Mouse (Mus musculus) E14TG2a.4 (cell line): ENCODE measurements around the gene Rnase2a.
"Not testable (repeated sequence)": the region's sequence is repeated elsewhere in the genome, so short reads cannot be mapped to it uniquely, and the experiment has no call there.

Experiments used
- H3K27me3 ChIP-seq: 2 replicates; pipeline ENCODE4 v1.6.1; 2014; ENCODE audit warnings: low read length, control low read depth; ENCODE audit not compliant: insufficient read depth
- H3K36me3 ChIP-seq: 2 replicates; pipeline ENCODE4 v1.6.1; 2014; ENCODE audit warnings: low read length, control low read depth; ENCODE audit not compliant: insufficient read depth
- H3K4me1 ChIP-seq: replicated peaks from 2 replicates; pipeline ENCODE4 v1.6.1; 2014; ENCODE audit warnings: low read depth, low read length, control low read depth
- H3K4me3 ChIP-seq: replicated peaks from 2 replicates; pipeline ENCODE4 v1.5.1; 2014; ENCODE audit warnings: mild to moderate bottlenecking, low read length
- H3K9me3 ChIP-seq: 2 replicates; pipeline ENCODE4 v1.6.1; 2014; ENCODE audit warnings: low read length, control low read depth
- CTCF ChIP-seq: conservative IDR thresholded peaks from 2 replicates; pipeline ENCODE4 v1.5.1; 2014; ENCODE audit warnings: low read length
- NANOG ChIP-seq: IDR thresholded peaks from 2 replicates; pipeline ENCODE4 v1.6.1; 2014; ENCODE audit warnings: borderline replicate concordance, low read length, mixed read lengths
- POU5F1 ChIP-seq: IDR thresholded peaks from 2 replicates; pipeline ENCODE4 v1.6.1; 2014; ENCODE audit warnings: low read length, borderline replicate concordance

The Rnase2a gene

DNA sequence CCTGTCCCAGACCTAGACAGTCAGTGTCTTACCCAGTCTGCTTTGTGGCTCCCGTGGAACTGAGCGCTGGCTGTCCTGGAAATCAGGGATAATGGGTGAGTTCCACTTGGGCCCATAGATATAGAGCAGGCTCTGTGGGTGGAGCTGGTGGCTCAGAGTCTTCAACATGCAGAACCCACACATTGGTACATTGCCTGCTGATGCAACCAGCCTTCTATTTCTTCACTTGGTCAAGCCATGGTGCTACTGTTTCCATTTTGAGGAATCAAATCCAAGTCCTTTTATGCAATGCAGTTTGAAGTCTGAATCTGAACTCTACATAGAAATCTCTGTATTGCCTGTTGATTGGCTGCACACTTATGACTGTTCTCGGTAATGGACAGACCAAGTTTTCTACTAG, at the start of gene Rnase2a:
Gene Rnase2a (minus strand): TSS at position 72 of the 400 bp plus-strand sequence.
- TF ChIP-seq CTCF (no peak), NANOG (no peak), POU5F1 (no peak)
- Histone ChIP-seq H3K36me3 (no peaks in the 10 kb centered on the region), H3K4me1 (no peaks in the 10 kb centered on the region), H3K9me3 (no peaks in the 10 kb centered on the region), H3K4me3 (no peak within 1 kb of the TSS), H3K27me3 (peaks cover 7% of the 10 kb centered on the region)

DNA sequence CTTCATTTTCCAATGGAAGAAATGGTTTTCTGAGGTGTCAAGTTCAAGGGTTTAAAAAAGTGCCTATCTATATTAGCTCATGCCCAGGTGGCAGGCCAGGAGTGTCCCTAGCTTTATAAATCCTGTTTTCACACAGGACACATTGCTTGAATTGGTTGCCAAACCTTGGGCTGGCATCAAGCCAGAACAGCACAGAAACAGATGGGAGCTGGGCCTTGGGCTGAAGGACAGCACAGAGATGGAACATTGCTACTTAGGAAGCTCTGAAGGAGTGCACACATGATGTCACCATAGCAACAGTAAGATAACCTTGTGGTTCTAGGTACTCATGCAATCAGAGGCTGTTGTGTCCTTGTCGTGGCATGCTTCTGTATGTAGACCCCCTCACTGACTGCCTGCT, 35.6 kb upstream of the Rnase2a start:
- Histone ChIP-seq H3K9me3 (no peaks in the 10 kb centered on the region), H3K4me1 (no peaks in the 10 kb centered on the region), H3K4me3 (no peak overlapping the region), H3K36me3 (no peaks in the 10 kb centered on the region), H3K27me3 (no peaks in the 10 kb centered on the region)
- TF ChIP-seq CTCF (no peak), POU5F1 (no peak), NANOG (no peak)

DNA sequence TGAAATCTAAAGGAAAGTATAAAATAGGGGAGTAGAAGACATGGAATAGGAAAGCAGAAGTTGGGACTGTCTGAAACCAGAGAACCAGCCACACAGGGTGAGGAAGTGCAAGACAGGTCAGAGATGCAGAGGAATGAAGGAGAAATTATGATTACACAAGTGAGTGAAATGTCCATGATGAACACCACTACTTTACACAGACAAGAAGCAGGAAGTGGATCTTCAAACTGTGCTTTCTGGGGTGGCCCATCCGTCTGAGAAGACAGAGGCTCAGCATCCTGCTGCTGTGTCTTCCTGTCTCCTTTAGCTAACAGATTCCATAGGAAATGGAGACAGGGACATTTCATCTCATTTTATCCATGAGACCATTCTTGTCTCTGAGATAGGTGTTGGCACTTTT, 22.6 kb upstream of the Rnase2a start:
- not testable (repeated sequence) for H3K36me3 ChIP-seq, H3K4me3 ChIP-seq, H3K9me3 ChIP-seq, H3K27me3 ChIP-seq, H3K4me1 ChIP-seq

DNA sequence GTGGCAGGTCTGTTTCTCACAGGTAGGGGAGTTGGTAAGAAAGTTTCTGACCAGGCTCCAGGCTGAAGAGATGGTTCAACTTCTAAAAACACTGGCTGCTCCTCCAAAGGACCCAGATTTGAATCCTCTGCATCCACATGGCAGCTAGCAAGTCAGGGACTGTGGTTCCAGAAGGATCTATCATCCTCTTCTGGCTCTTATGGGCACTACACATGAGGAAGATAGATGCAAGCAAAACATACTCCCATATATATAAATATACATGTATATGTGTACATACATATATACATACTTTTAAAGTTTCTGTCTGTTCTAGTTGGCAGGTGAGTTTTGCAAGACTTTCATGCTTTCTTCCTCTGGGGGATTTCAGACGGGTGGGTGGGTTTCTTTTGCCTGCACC, 12.8 kb upstream of the Rnase2a start:
- Histone ChIP-seq H3K9me3 (peaks cover 14% of the 10 kb centered on the region; the same call in 1 of the 2 replicates), H3K27me3 (no peaks in the 10 kb centered on the region), H3K4me1 (no peaks in the 10 kb centered on the region), H3K36me3 (no peaks in the 10 kb centered on the region), H3K4me3 (no peak overlapping the region)
- TF ChIP-seq POU5F1 (no peak), NANOG (no peak), CTCF (no peak)

DNA sequence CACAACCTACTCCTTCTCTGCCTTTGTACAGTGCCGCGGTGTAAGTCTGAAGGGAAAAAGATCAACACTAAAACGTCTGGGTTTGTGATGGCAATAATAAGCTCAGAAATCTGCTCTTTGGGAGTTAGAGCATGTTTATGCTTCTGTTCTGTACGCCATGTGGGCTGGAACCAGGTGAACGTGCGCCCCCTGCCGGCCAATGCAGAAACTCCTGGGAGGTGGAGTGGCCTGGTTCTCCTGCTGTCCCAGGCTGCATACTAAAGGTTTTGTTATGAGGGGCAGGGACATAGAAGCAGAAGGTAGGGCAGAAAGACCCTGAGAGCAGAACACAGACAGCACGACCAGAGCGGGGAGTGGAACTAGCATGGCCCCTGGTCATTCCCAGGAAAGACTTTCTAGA, 10.2 kb upstream of the Rnase2a start:
- H3K27me3 ChIP-seq = no peaks in the 10 kb centered on the region
- peaks cover 4% of the 10 kb centered on the region; the same call in 1 of the 2 replicates for H3K9me3 ChIP-seq
- H3K4me3 ChIP-seq = no peak overlapping the region
- H3K4me1 ChIP-seq = no peaks in the 10 kb centered on the region
- no peaks in the 10 kb centered on the region for H3K36me3 ChIP-seq
- no peak for TF ChIP-seq POU5F1
- TF ChIP-seq NANOG = no peak
- TF ChIP-seq CTCF = peak; percentile 76

DNA sequence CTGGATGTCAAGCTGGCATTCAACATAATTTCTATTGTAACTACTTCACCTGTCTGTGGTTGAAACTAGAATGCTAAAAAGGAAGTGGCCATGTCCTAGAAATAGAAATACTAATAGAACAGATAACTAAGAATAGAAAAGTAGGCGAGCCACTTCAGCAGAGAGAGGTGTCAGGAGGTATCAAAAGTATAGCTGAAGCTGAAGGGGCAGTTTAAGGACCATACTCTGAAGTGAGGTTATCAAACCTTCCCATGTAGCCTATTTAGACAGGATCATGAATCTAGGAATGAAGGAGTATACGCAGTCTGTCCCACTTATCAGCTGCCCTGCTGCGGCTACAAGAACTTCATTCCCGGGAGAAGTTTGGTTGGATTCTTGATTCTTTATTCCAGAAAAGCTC, 9.8 kb upstream of the Rnase2a start:
- Histone ChIP-seq H3K36me3 (no peaks in the 10 kb centered on the region), H3K4me3 (no peak overlapping the region), H3K27me3 (no peaks in the 10 kb centered on the region), H3K9me3 (no peaks in the 10 kb centered on the region), H3K4me1 (no peaks in the 10 kb centered on the region)
- no peak for TF ChIP-seq CTCF
- TF ChIP-seq POU5F1 = no peak
- TF ChIP-seq NANOG = no peak

DNA sequence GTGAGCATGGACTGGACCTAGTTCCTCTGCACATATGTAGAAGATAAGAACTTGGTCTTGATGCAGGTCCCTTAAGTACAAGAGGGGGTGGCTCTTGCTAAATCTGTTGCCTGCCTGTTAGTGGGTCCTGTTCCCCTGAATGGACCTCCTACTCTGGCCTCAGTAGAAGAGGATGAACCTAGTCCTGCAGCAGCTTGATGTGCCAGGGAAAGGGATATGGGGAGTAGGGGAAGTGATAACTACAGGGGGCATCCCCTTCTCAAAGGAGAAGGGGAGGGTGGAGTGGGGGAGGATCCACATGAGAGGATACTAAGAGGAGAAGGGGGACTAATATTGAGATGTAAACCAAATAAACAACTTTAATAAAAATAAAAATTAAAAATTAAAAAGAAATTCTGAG, 6.5 kb upstream of the Rnase2a start:
- Histone ChIP-seq H3K27me3 (no peaks in the 10 kb centered on the region), H3K4me1 (no peaks in the 10 kb centered on the region), H3K4me3 (no peak overlapping the region), H3K9me3 (no peaks in the 10 kb centered on the region), H3K36me3 (no peaks in the 10 kb centered on the region)
- TF ChIP-seq NANOG (no peak), POU5F1 (no peak), CTCF (no peak)

DNA sequence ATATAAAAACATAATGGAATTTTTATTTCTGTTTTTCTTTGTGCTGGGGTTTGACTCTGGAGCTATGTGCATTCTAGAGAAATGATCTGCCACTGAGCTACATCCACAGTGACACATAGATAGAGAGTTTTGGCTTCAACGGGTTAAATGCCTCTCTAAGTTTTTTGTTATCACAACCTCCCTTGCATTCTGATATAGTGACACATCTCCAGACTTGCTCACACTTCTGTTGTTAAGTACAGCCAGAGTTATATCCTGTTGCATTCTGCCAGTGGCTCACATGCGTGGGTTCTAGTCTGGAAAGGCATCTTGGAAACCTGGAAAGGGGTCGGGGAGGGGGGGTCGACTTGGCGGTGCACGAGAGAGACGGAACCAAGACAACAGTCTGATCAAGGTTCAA, 3.8 kb upstream of the Rnase2a start:
- Histone ChIP-seq H3K4me1 (no peaks in the 10 kb centered on the region), H3K27me3 (no peaks in the 10 kb centered on the region), H3K9me3 (no peaks in the 10 kb centered on the region), H3K36me3 (no peaks in the 10 kb centered on the region), H3K4me3 (no peak overlapping the region)
- TF ChIP-seq POU5F1 (no peak), CTCF (no peak), NANOG (no peak)

DNA sequence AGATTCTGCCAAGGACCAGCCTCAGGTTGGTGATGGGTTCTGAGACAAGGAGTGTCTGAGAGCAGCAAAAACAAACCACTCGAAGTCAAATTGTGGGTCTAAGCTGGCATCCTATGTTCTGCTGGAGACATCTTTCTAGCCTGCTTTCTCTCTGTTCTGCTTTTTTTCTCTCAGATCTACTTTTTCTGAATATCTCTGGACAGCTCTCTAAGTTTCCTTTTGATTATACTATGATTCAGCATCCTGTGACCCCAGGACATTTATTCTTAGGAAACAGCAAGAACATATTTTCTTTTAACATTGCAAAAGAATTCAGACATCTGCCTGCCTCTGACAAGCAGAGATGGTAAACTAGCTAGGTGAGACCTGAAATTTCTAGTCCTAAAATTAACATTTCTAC, 2.3 kb downstream of the Rnase2a start:
- Histone ChIP-seq H3K9me3 (no peaks in the 10 kb centered on the region), H3K4me3 (no peak overlapping the region), H3K4me1 (no peaks in the 10 kb centered on the region), H3K27me3 (peaks cover 21% of the 10 kb centered on the region), H3K36me3 (no peaks in the 10 kb centered on the region)
- TF ChIP-seq POU5F1 (no peak), CTCF (no peak), NANOG (no peak)

DNA sequence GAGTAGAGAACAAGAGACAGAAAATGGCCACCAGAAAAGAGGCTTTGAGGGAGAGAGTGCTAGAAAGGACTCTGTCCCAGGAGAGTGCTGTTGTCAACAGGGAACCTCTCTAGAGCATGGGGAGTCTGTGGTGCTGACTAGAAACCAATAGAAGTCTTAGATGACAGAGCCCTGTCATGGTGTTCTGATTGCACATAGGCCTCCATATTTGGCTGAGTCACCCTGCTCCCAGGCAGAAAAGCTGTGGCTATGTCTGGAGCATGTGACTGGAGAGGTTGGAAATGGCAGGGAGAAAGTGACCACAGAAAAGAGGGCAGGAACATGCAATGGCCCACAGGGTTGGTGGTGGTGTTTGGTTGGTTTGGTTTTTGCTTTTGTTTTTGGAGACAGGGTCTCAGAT, 3.7 kb downstream of the Rnase2a start:
- not testable (repeated sequence) for H3K4me1 ChIP-seq, H3K36me3 ChIP-seq, H3K4me3 ChIP-seq, H3K9me3 ChIP-seq
- peaks cover 21% of the 10 kb centered on the region for H3K27me3 ChIP-seq
